ENCODE assay signal across 10 mouse cellular contexts in genomic region chr3:21816968-21817858, GRCm38 (mm10).
DNase-seq lines count a peak whose midpoint lies in the region; TF ChIP-seq lines count a peak whose summit lies in the region.
"Had no signal": no experiment of that assay in that cellular context is flagged by ENCODE, and none has a peak within 500 bp of the region (broad histone marks: within the 10 kb centered on the region; RNA-seq: fewer than 3 reads in every experiment).

No protein-coding gene starts in this region.

- TF ChIP-seq CTCF in layer of hippocampus, adult 2 months (conservative IDR thresholded peaks at IDR 0.05) = no peak

- H3K27ac ChIP-seq in layer of hippocampus, adult 2 months = 0 out of 2 replicates have a peak overlapping the region, but pooled peaks have one; percentile 2
- H3K27ac ChIP-seq: limb, embryonic 13.5 days; neural tube, embryonic 13.5 days had no signal

- DNase-seq in cerebellum, adult 11-12 months = peak; percentile 5
- no peak for DNase-seq in cerebellum, postnatal 36 days
- DNase-seq in layer of hippocampus, adult 2 months (ENCODE audit: low spot score in 2 of 2) = no peak
- no peak for DNase-seq in layer of hippocampus, postnatal 25 days (ENCODE audit: extremely low spot score in 1 of 2, low spot score in 1 of 2)
- peak; percentile 57 for DNase-seq in gastrocnemius, adult 18-20 months (ENCODE audit: low spot score)
- peak; percentile 59 for DNase-seq in lung, postnatal 14 days
- no peak for DNase-seq in thymus, postnatal 10 days (ENCODE audit: low spot score in 2 of 2)
- DNase-seq in spleen, adult 12 weeks (ENCODE audit: low spot score) = no peak

- no peak overlapping the region for H3K4me3 ChIP-seq in layer of hippocampus, adult 2 months
- H3K4me3 ChIP-seq: limb, embryonic 13.5 days; neural tube, embryonic 13.5 days had no signal

Comparison
In these comparisons a context has a peak if more than half of its experiments do, and no peak if none do; other contexts are left out.
1. DNase-seq: peak in cerebellum, adult 11-12 months (single experiment), gastrocnemius, adult 18-20 months (single experiment) and lung, postnatal 14 days (single experiment); none in cerebellum, postnatal 36 days (0 of 2), layer of hippocampus, adult 2 months (0 of 2), layer of hippocampus, postnatal 25 days (0 of 2), thymus, postnatal 10 days (0 of 2) and spleen, adult 12 weeks (single experiment).